Mouse (Mus musculus) MEL-GATA-1-ER (cell line): ENCODE data around the gene Swsap1.

ENCODE experiments used
- DNase-seq: peaks from one replicate; pipeline ENCODE4 v3.0.0-alpha.2; 2012; ENCODE audit warnings: low read depth; ENCODE audit errors: extremely low read depth

Gene Swsap1

GRCm38 (mm10) chr9:22004546-22004945, 49.0 kb downstream of the Swsap1 start:
- no peak for DNase-seq
